Mouse (Mus musculus) E14TG2a.4 (cell line): Measurements from ENCODE around the gene Ric3.

Experiments
- CTCF ChIP-seq: conservative IDR thresholded peaks from 2 replicates; pipeline ENCODE4 v1.5.1; 2014; ENCODE audit warnings: low read length
- NANOG ChIP-seq: IDR thresholded peaks from 2 replicates; pipeline ENCODE4 v1.6.1; 2014; ENCODE audit warnings: borderline replicate concordance, low read length, mixed read lengths

GRCm38 (mm10) chr7:109021428-109021827 lies 61.7 kb downstream of the Ric3 start:
- peak; percentile 85 for TF ChIP-seq CTCF
- TF ChIP-seq NANOG: no peak
